Mouse (Mus musculus): Measurements from ENCODE around the gene Cdca3. TPM values are rescaled to one million over a fixed set of nuclear protein-coding genes. Genes with fewer than 3 reads are reported as not detected.

The Cdca3 gene
- polyA plus RNA-seq, 2 experiments from 2014 or later, result 43.4 to 57.7 TPM

DNA sequence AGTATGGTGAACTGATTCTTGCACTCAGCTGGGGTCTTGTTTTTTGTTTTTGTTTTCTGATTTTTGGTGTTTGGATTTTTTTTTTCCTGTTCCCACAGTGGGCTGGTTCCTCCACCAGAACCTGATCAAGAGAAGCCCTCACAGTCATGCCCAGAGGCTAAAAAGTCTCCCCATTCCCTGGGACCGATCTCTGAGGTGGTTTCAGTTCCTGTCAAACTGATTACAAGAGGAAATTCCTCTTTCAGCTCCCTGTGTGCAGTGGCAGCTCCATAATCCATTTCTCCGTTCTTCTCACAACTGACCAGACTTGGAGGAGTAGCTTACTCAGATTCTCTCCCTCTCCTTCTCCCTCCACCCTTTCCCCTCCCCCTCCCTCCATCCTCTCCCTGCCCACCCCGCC lies 45.0 kb downstream of the Cdca3 start:
- no peak for ATAC-seq

DNA sequence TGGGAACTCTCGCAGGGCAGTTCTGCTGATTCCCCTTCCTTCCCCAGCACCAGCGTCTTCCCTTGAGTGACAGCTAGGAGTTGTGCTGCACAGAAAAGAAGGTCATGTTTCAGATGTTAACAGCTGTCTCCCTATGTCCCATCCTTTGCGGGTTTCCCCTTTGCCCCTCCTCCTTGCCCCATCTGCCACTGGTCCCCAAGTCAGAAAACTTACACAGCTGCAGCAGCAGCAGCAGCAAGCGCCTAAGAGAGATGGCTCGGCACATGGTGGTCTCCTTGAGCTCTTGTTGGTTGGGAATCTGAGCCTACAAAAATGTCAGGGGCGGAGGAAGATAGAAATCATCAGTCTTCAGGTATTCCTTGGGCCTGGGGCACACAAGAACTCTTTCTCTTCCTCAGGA lies 50.0 kb downstream of the Cdca3 start:
- ATAC-seq, result no peak

DNA sequence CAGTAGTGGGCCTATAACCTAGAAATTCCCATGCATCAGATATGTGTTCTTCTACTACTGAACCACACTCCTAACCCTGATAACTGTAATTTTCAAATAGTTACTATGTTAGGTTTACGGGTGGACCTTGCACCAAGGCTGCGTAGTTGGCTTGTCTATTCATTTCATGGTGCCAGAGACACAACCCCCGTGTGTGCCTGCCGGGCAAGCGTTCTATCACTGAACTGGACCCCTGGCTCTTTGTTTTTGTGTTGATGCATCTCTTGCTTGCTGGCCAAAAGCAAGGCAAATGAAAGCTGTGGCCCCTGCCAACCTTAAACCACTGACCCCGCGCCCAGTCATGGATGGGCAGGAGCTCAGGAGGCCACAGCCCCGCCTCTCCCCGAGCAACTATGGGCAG lies 52.5 kb downstream of the Cdca3 start:
- ATAC-seq, result no peak

Other genes starting within 250 kb of the Cdca3 start
- not detected for gene C1s2, start 193.5 kb upstream of the Cdca3 start, polyA plus RNA-seq (2017; shearing (Covaris generic))
- gene Lpcat3, start 166.5 kb upstream of the Cdca3 start, polyA plus RNA-seq (2017; shearing (Covaris generic)), result 10 to 100 TPM; 24.3 to 25.9 TPM
- 100 to 1,000 TPM; 401 to 440 TPM for gene Emg1, start 117.4 kb upstream of the Cdca3 start, polyA plus RNA-seq (2017; shearing (Covaris generic))
- 10 to 100 TPM; 72.2 to 87.3 TPM for gene Phb2, start 117.2 kb upstream of the Cdca3 start, polyA plus RNA-seq (2017; shearing (Covaris generic))
- 100 to 1,000 TPM; 138 to 144 TPM for gene Ptpn6, start 90.8 kb upstream of the Cdca3 start, polyA plus RNA-seq (2017; shearing (Covaris generic))
- 100 to 1,000 TPM; 529 to 630 TPM for gene Grcc10, start 88.2 kb upstream of the Cdca3 start, polyA plus RNA-seq (2017; shearing (Covaris generic))
- gene Gm45234, start 73.5 kb upstream of the Cdca3 start, polyA plus RNA-seq (2017; shearing (Covaris generic)), result not detected
- gene Atn1, start 73.0 kb upstream of the Cdca3 start, polyA plus RNA-seq (2017; shearing (Covaris generic)), result 1 to 10 TPM; 3.3 to 5.7 TPM
- gene Eno2, start 59.9 kb upstream of the Cdca3 start, polyA plus RNA-seq (2017; shearing (Covaris generic)), result 1 to 10 TPM; 4.4 to 4.7 TPM
- gene Lrrc23, start 49.8 kb upstream of the Cdca3 start, polyA plus RNA-seq (2017; shearing (Covaris generic)), result under 1 TPM; 0.61 to 0.73 TPM
- gene Spsb2, start 20.9 kb upstream of the Cdca3 start, polyA plus RNA-seq (2017; shearing (Covaris generic)), result 1 to 10 TPM; 1.5 to 2.1 TPM
- gene Tpi1, start 15.3 kb upstream of the Cdca3 start, polyA plus RNA-seq (2017; shearing (Covaris generic)), result 10 to 100 TPM; 68.9 to 93.3 TPM
- gene Usp5, start 63 bp upstream of the Cdca3 start, polyA plus RNA-seq (2017; shearing (Covaris generic)), result 10 to 100 TPM; 58.3 to 86.0 TPM
- under 1 TPM in 1 of 2 experiments, not detected in 1; 0.19 TPM for gene Gnb3, start 10.7 kb downstream of the Cdca3 start, polyA plus RNA-seq (2017; shearing (Covaris generic))
- not detected for gene P3h3, start 28.2 kb downstream of the Cdca3 start, polyA plus RNA-seq (2017; shearing (Covaris generic))
- gene Gpr162, start 34.4 kb downstream of the Cdca3 start, polyA plus RNA-seq (2017; shearing (Covaris generic)), result under 1 TPM in 1 of 2 experiments, not detected in 1; 0.21 TPM
- 100 to 1,000 TPM; 240 to 401 TPM for gene Cd4, start 58.7 kb downstream of the Cdca3 start, polyA plus RNA-seq (2017; shearing (Covaris generic))
- 10 to 100 TPM; 23.5 to 30.2 TPM for gene Lag3, start 82.2 kb downstream of the Cdca3 start, polyA plus RNA-seq (2017; shearing (Covaris generic))
- 10 to 100 TPM; 12.0 to 12.8 TPM for gene Ptms, start 90.6 kb downstream of the Cdca3 start, polyA plus RNA-seq (2017; shearing (Covaris generic))
- 10 to 100 TPM; 46.7 to 70.4 TPM for gene Mlf2, start 101.8 kb downstream of the Cdca3 start, polyA plus RNA-seq (2017; shearing (Covaris generic))
- gene Cops7a, start 136.0 kb downstream of the Cdca3 start, polyA plus RNA-seq (2017; shearing (Covaris generic)), result 10 to 100 TPM; 45.9 to 51.2 TPM
- not detected for gene Pianp, start 167.1 kb downstream of the Cdca3 start, polyA plus RNA-seq (2017; shearing (Covaris generic))
- 1 to 10 TPM; 4.3 to 5.2 TPM for gene Zfp384, start 179.6 kb downstream of the Cdca3 start, polyA plus RNA-seq (2017; shearing (Covaris generic))
- 10 to 100 TPM; 41.5 to 48.1 TPM for gene Ing4, start 210.2 kb downstream of the Cdca3 start, polyA plus RNA-seq (2017; shearing (Covaris generic))
- gene Acrbp, start 220.1 kb downstream of the Cdca3 start, polyA plus RNA-seq (2017; shearing (Covaris generic)), result 1 to 10 TPM; 8.1 to 9.7 TPM
- gene Lpar5, start 238.4 kb downstream of the Cdca3 start, polyA plus RNA-seq (2017; shearing (Covaris generic)), result 1 to 10 TPM; 8.6 to 9.5 TPM